Mouse (Mus musculus): Measurements from ENCODE around the gene Olfr689. TPM values are rescaled to one million over a fixed set of nuclear protein-coding genes. Genes with fewer than 3 reads are reported as not detected.

Olfr689 gene
- total and polyA plus RNA-seq, 3 experiments: 0.11 TPM; not detected in 2

DNA sequence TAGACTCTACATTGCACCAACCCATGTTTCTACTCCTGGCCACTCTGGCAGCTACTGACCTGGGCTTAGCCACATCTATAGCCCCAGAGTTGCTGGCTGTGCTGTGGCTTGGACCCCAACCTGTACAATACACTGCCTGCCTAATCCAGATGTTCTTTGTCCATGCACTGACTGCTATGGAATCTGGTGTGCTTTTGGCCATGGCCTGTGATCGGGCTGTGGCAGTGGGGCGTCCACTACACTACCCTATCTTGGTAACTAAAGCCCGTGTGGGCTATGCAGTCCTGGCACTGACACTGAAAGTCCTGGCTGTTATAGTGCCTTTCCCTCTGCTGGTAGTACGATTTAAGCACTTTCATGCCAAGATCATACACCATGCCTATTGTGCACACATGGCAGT lies 57.6 kb downstream of the Olfr689 start:
- Histone ChIP-seq H3K4me1 (ENCODE audit: insufficient read depth, low read depth, low read length) (no peaks in the 10 kb centered on the region), H3K36me3 (replicated peaks) (peaks cover 12% of the 10 kb centered on the region), H3K9me3 (replicated peaks) (no peaks in the 10 kb centered on the region), H3K4me3 (ENCODE audit: low read depth, low read length) (no peak overlapping the region), H3K27me3 (ENCODE audit: insufficient read depth, low read length) (no peaks in the 10 kb centered on the region)
- DNase-seq (ENCODE audit: low spot score) (no peak), ATAC-seq (ENCODE audit: extremely low read depth, insufficient number of reproducible peaks, low FRiP score, poor library complexity, severe bottlenecking) (no peak)
- TF ChIP-seq GATA1 (IDR thresholded peaks at IDR 0.05; ENCODE audit: borderline replicate concordance, low read length) (no peak), CTCF (IDR thresholded peaks at IDR 0.05; ENCODE audit: low read depth, low read length) (no peak), POLR2AphosphoS5 (IDR thresholded peaks at IDR 0.05; ENCODE audit: insufficient replicate concordance, low read depth, low read length) (no peak), GATA2 (IDR thresholded peaks at IDR 0.05; ENCODE audit: borderline replicate concordance, low read depth, low read length) (no peak), TAL1 (conservative IDR thresholded peaks at IDR 0.05; ENCODE audit: low read depth, low read length) (no peak)

Other genes with a start within 250 kb of the Olfr689 start
- gene Olfr678, start 246.7 kb upstream of the Olfr689 start, total RNA-seq (2014; fragmentation: Nextera tagmentation): not detected in 2 replicates
- 0.16 TPM in 1 of 2 replicates, not detected in the other for gene Olfr678, start 246.7 kb upstream of the Olfr689 start, total RNA-seq (2017)
- gene Olfr678, start 246.7 kb upstream of the Olfr689 start, polyA plus RNA-seq (2012): not detected in 2 replicates
- gene Olfr679, start 230.0 kb upstream of the Olfr689 start, total RNA-seq (2014; fragmentation: Nextera tagmentation): not detected in 2 replicates
- gene Olfr679, start 230.0 kb upstream of the Olfr689 start, total RNA-seq (2017): under 0.01 and 0.11 TPM in 2 replicates
- gene Olfr679, start 230.0 kb upstream of the Olfr689 start, polyA plus RNA-seq (2012): not detected in 2 replicates
- gene Olfr680-ps1, start 218.3 kb upstream of the Olfr689 start, total RNA-seq (2014; fragmentation: Nextera tagmentation): not detected in 2 replicates
- 0.12 TPM in 1 of 2 replicates, not detected in the other for gene Olfr680-ps1, start 218.3 kb upstream of the Olfr689 start, total RNA-seq (2017)
- not detected in 2 replicates for gene Olfr680-ps1, start 218.3 kb upstream of the Olfr689 start, polyA plus RNA-seq (2012)
- gene Olfr681, start 194.3 kb upstream of the Olfr689 start, total RNA-seq (2014; fragmentation: Nextera tagmentation): not detected in 2 replicates
- 0.06 and 0.11 TPM in 2 replicates for gene Olfr681, start 194.3 kb upstream of the Olfr689 start, total RNA-seq (2017)
- not detected in 2 replicates for gene Olfr681, start 194.3 kb upstream of the Olfr689 start, polyA plus RNA-seq (2012)
- not detected in 2 replicates for gene Olfr683, start 164.2 kb upstream of the Olfr689 start, total RNA-seq (2014; fragmentation: Nextera tagmentation)
- gene Olfr683, start 164.2 kb upstream of the Olfr689 start, total RNA-seq (2017): 0.22 TPM in 1 of 2 replicates, not detected in the other
- gene Olfr683, start 164.2 kb upstream of the Olfr689 start, polyA plus RNA-seq (2012): not detected in 2 replicates
- not detected in 2 replicates for gene Olfr684, start 147.5 kb upstream of the Olfr689 start, total RNA-seq (2014; fragmentation: Nextera tagmentation)
- gene Olfr684, start 147.5 kb upstream of the Olfr689 start, total RNA-seq (2017): 0.22 TPM in 1 of 2 replicates, not detected in the other
- not detected in 2 replicates for gene Olfr684, start 147.5 kb upstream of the Olfr689 start, polyA plus RNA-seq (2012)
- not detected in 2 replicates for gene Olfr685, start 125.2 kb upstream of the Olfr689 start, total RNA-seq (2014; fragmentation: Nextera tagmentation)
- 0.11 and 0.12 TPM in 2 replicates for gene Olfr685, start 125.2 kb upstream of the Olfr689 start, total RNA-seq (2017)
- gene Olfr685, start 125.2 kb upstream of the Olfr689 start, polyA plus RNA-seq (2012): not detected in 2 replicates
- gene Olfr686, start 103.7 kb upstream of the Olfr689 start, total RNA-seq (2014; fragmentation: Nextera tagmentation): not detected in 2 replicates
- not detected in 2 replicates for gene Olfr686, start 103.7 kb upstream of the Olfr689 start, total RNA-seq (2017)
- not detected in 2 replicates for gene Olfr686, start 103.7 kb upstream of the Olfr689 start, polyA plus RNA-seq (2012)
- not detected in 2 replicates for gene Olfr688, start 23.1 kb upstream of the Olfr689 start, total RNA-seq (2014; fragmentation: Nextera tagmentation)
- gene Olfr688, start 23.1 kb upstream of the Olfr689 start, total RNA-seq (2017): not detected in 2 replicates
- not detected in 2 replicates for gene Olfr688, start 23.1 kb upstream of the Olfr689 start, polyA plus RNA-seq (2012)
- gene Olfr690, start 22.9 kb downstream of the Olfr689 start, total RNA-seq (2014; fragmentation: Nextera tagmentation): not detected in 2 replicates
- 0.16 TPM in 1 of 2 replicates, not detected in the other for gene Olfr690, start 22.9 kb downstream of the Olfr689 start, total RNA-seq (2017)
- not detected in 2 replicates for gene Olfr690, start 22.9 kb downstream of the Olfr689 start, polyA plus RNA-seq (2012)
- not detected in 2 replicates for gene Olfr691, start 31.1 kb downstream of the Olfr689 start, total RNA-seq (2014; fragmentation: Nextera tagmentation)
- gene Olfr691, start 31.1 kb downstream of the Olfr689 start, total RNA-seq (2017): 0.06 and 0.22 TPM in 2 replicates
- gene Olfr691, start 31.1 kb downstream of the Olfr689 start, polyA plus RNA-seq (2012): not detected in 2 replicates
- not detected in 2 replicates for gene Olfr692, start 57.1 kb downstream of the Olfr689 start, total RNA-seq (2014; fragmentation: Nextera tagmentation)
- 0.12 TPM in 1 of 2 replicates, not detected in the other for gene Olfr692, start 57.1 kb downstream of the Olfr689 start, total RNA-seq (2017)
- not detected in 2 replicates for gene Olfr692, start 57.1 kb downstream of the Olfr689 start, polyA plus RNA-seq (2012)
- gene Gm5901, start 63.9 kb downstream of the Olfr689 start, total RNA-seq (2014; fragmentation: Nextera tagmentation): not detected in 2 replicates
- gene Gm5901, start 63.9 kb downstream of the Olfr689 start, total RNA-seq (2017): 0.12 and 0.16 TPM in 2 replicates
- gene Gm5901, start 63.9 kb downstream of the Olfr689 start, polyA plus RNA-seq (2012): not detected in 2 replicates
- gene Fam160a2, start 88.9 kb downstream of the Olfr689 start, total RNA-seq (2014; fragmentation: Nextera tagmentation): 41.9 and 42.1 TPM in 2 replicates
- gene Fam160a2, start 88.9 kb downstream of the Olfr689 start, total RNA-seq (2017): 11.4 and 16.3 TPM in 2 replicates
- gene Fam160a2, start 88.9 kb downstream of the Olfr689 start, polyA plus RNA-seq (2012): 53.1 and 55.8 TPM in 2 replicates
- not detected in 2 replicates for gene Cnga4, start 93.4 kb downstream of the Olfr689 start, total RNA-seq (2014; fragmentation: Nextera tagmentation)
- not detected in 2 replicates for gene Cnga4, start 93.4 kb downstream of the Olfr689 start, total RNA-seq (2017)
- gene Cnga4, start 93.4 kb downstream of the Olfr689 start, polyA plus RNA-seq (2012): not detected in 2 replicates
- gene Cckbr, start 114.6 kb downstream of the Olfr689 start, total RNA-seq (2014; fragmentation: Nextera tagmentation): not detected in 2 replicates
- 0.05 TPM in 1 of 2 replicates, not detected in the other for gene Cckbr, start 114.6 kb downstream of the Olfr689 start, total RNA-seq (2017)
- not detected in 2 replicates for gene Cckbr, start 114.6 kb downstream of the Olfr689 start, polyA plus RNA-seq (2012)
- gene Cavin3, start 171.1 kb downstream of the Olfr689 start, total RNA-seq (2014; fragmentation: Nextera tagmentation): not detected in 2 replicates
- 0.06 TPM in 1 of 2 replicates, not detected in the other for gene Cavin3, start 171.1 kb downstream of the Olfr689 start, total RNA-seq (2017)
- gene Cavin3, start 171.1 kb downstream of the Olfr689 start, polyA plus RNA-seq (2012): not detected in 2 replicates
- 19.2 and 23.7 TPM in 2 replicates for gene Smpd1, start 243.2 kb downstream of the Olfr689 start, total RNA-seq (2014; fragmentation: Nextera tagmentation)
- 14.5 and 22.4 TPM in 2 replicates for gene Smpd1, start 243.2 kb downstream of the Olfr689 start, total RNA-seq (2017)
- 12.0 and 12.8 TPM in 2 replicates for gene Smpd1, start 243.2 kb downstream of the Olfr689 start, polyA plus RNA-seq (2012)

All from G1E (cell line).